Mouse (Mus musculus) neural tube, embryonic 13.5 days (tissue): ENCODE data around the gene Tspo2. TPM values are rescaled to one million over a fixed set of nuclear protein-coding genes. Genes with fewer than 3 reads are reported as not detected.

Experiments used
- ATAC-seq: fragments of 200-750 bp; cut with Nextera tagmentation; 2 replicates; pipeline ENCODE4 v1.8.0; 2017; ENCODE audit warnings: low read depth, mild to moderate bottlenecking, moderate TSS enrichment, moderate library complexity
- H3K27ac ChIP-seq: fragments of 300-500 bp; sonication (generic); replicated peaks from 2 replicates; pipeline ENCODE4 v1.5.1; 2015; ENCODE audit warnings: moderate library complexity, mild to moderate bottlenecking, inconsistent platforms
- H3K27me3 ChIP-seq: fragments of 300-500 bp; sonication (generic); 2 replicates; pipeline ENCODE4 v1.6.1; 2015; ENCODE audit warnings: mild to moderate bottlenecking, inconsistent platforms
- H3K36me3 ChIP-seq: fragments of 300-500 bp; sonication (generic); 2 replicates; pipeline ENCODE4 v1.6.1; 2015; ENCODE audit warnings: mild to moderate bottlenecking, inconsistent platforms
- H3K4me1 ChIP-seq: fragments of 300-500 bp; sonication (generic); replicated peaks from 2 replicates; pipeline ENCODE4 v1.6.1; 2015; ENCODE audit warnings: inconsistent platforms
- H3K4me2 ChIP-seq: fragments of 300-500 bp; sonication (generic); 2 replicates; pipeline ENCODE4 v1.6.1; 2015; ENCODE audit warnings: inconsistent platforms, mild to moderate bottlenecking, moderate library complexity
- H3K4me3 ChIP-seq: fragments of 300-500 bp; sonication (generic); 2 replicates; pipeline ENCODE4 v1.5.1; 2015; ENCODE audit warnings: mild to moderate bottlenecking, inconsistent platforms
- H3K9ac ChIP-seq: fragments of 300-500 bp; sonication (generic); 2 replicates; pipeline ENCODE4 v1.6.1; 2015; ENCODE audit warnings: moderate library complexity, mild to moderate bottlenecking, inconsistent platforms
- H3K9me3 ChIP-seq: fragments of 300-500 bp; sonication (generic); 2 replicates; pipeline ENCODE4 v1.6.1; 2016; ENCODE audit warnings: inconsistent platforms
- WGBS: fragments of 180-500 bp; shearing (Covaris S2); methylation state at CpG from one replicate; pipeline ENCODE4 v1.1.7; 2015; 5-methylcytosine and 5-hydroxymethylcytosine counted together
- polyA plus RNA-seq: library from polyadenylated mRNA; unstranded; fragments of >200 nt; fragmentation: Nextera tagmentation; extraction: Ambion mirVana; gene quantifications from 2 replicates; pipeline ENCODE4 v1.2.1, GENCODE M21; 2015

The Tspo2 gene
- polyA plus RNA-seq, 1 experiment from 2014 or later = 0.47 TPM

- peak overlapping the region; percentile 26; the same call in 1 of the 2 replicates for H3K9ac ChIP-seq
- no peaks in the 10 kb centered on the region for H3K9me3 ChIP-seq
- peak overlapping the region; percentile 22; the same call in 1 of the 2 replicates for H3K4me3 ChIP-seq
- no peaks in the 10 kb centered on the region for H3K36me3 ChIP-seq
- no peak overlapping the region for H3K27ac ChIP-seq
- peak; percentile 82 for ATAC-seq
- peaks cover 11% of the 10 kb centered on the region; the same call in 1 of the 2 replicates for H3K4me1 ChIP-seq
- H3K27me3 ChIP-seq = peaks cover 13% of the 10 kb centered on the region
- 11% methylated on average over 22 of the region's 22 CpGs for WGBS
- H3K4me2 ChIP-seq = peak overlapping the region; percentile 44
Measured at GRCm38 (mm10) chr17:48467395-48468231, 16.3 kb upstream of the Tspo2 start.

GRCm38 (mm10) chr17:48466769-48467394, 15.6 kb upstream of the Tspo2 start:
- 51% methylated on average over 22 of the region's 22 CpGs for WGBS
- peak overlapping the region; percentile 22 for H3K4me3 ChIP-seq
- peak overlapping the region; percentile 26; the same call in 1 of the 2 replicates for H3K9ac ChIP-seq

GRCm38 (mm10) chr17:48463391-48463790, 12.1 kb upstream of the Tspo2 start:
- Histone ChIP-seq H3K4me1 (peaks cover 11% of the 10 kb centered on the region; the same call in 1 of the 2 replicates), H3K4me3 (no peak overlapping the region), H3K9ac (no peak overlapping the region), H3K36me3 (no peaks in the 10 kb centered on the region), H3K27ac (no peak overlapping the region), H3K27me3 (peaks cover 13% of the 10 kb centered on the region), H3K9me3 (no peaks in the 10 kb centered on the region), H3K4me2 (no peak overlapping the region)
- no peak for ATAC-seq
- 93% methylated on average over 4 of the region's 4 CpGs for WGBS

More at GRCm38 (mm10) chr17:48466769-48467394, 15.6 kb upstream of the Tspo2 start:
- peak; percentile 62; the same call in 1 of the 2 replicates for ATAC-seq
- no peaks in the 10 kb centered on the region for H3K36me3 ChIP-seq
- peaks cover 13% of the 10 kb centered on the region for H3K27me3 ChIP-seq
- H3K9me3 ChIP-seq = no peaks in the 10 kb centered on the region
- no peak overlapping the region for H3K27ac ChIP-seq
- H3K4me1 ChIP-seq = peaks cover 11% of the 10 kb centered on the region; the same call in 1 of the 2 replicates
- peak overlapping the region; percentile 44 for H3K4me2 ChIP-seq

- no peak for ATAC-seq
- Histone ChIP-seq H3K9me3 (no peaks in the 10 kb centered on the region), H3K4me1 (peaks cover 4% of the 10 kb centered on the region; the same call in 1 of the 2 replicates), H3K9ac (no peak overlapping the region), H3K4me2 (no peak overlapping the region), H3K36me3 (no peaks in the 10 kb centered on the region), H3K4me3 (no peak overlapping the region), H3K27ac (no peak overlapping the region), H3K27me3 (peaks cover 9% of the 10 kb centered on the region)
- 96% methylated on average over 13 of the region's 13 CpGs for WGBS
Measured at GRCm38 (mm10) chr17:48462096-48462495, 10.8 kb upstream of the Tspo2 start.

GRCm38 (mm10) chr17:48457971-48458653, 6.8 kb upstream of the Tspo2 start:
- no peak for ATAC-seq
- Histone ChIP-seq H3K9me3 (no peaks in the 10 kb centered on the region), H3K4me1 (no peaks in the 10 kb centered on the region), H3K27ac (no peak overlapping the region), H3K36me3 (no peaks in the 10 kb centered on the region), H3K4me3 (no peak overlapping the region), H3K9ac (no peak overlapping the region), H3K4me2 (no peak overlapping the region), H3K27me3 (no peaks in the 10 kb centered on the region)
- 89% methylated on average over 13 of the region's 13 CpGs for WGBS

GRCm38 (mm10) chr17:48455955-48456354, 4.6 kb upstream of the Tspo2 start:
- Histone ChIP-seq H3K27me3 (no peaks in the 10 kb centered on the region), H3K9ac (no peak overlapping the region), H3K4me2 (no peak overlapping the region), H3K9me3 (no peaks in the 10 kb centered on the region), H3K36me3 (no peaks in the 10 kb centered on the region), H3K4me3 (no peak overlapping the region), H3K4me1 (0 out of 2 replicates have a peak, but pooled peaks cover 8% of the 10 kb centered on the region), H3K27ac (no peak overlapping the region)
- 81% methylated on average over 2 of the region's 2 CpGs for WGBS
- ATAC-seq = no peak

GRCm38 (mm10) chr17:48454688-48455087, 3.4 kb upstream of the Tspo2 start, which contains the start of gene Unc5cl:
TSS of gene Unc5cl (plus strand) at chr17:48454901.
- no peaks in the 10 kb centered on the region for H3K27me3 ChIP-seq
- ATAC-seq = no peak
- H3K4me2 ChIP-seq = no peak within 1 kb of the TSS
- H3K4me1 ChIP-seq = 0 out of 2 replicates have a peak, but pooled peaks cover 8% of the 10 kb centered on the region
- no peak within 1 kb of the TSS for H3K4me3 ChIP-seq
- H3K27ac ChIP-seq = no peak within 1 kb of the TSS
- H3K36me3 ChIP-seq = no peaks in the 10 kb centered on the region
- H3K9me3 ChIP-seq = no peaks in the 10 kb centered on the region
- 64% methylated on average over 11 of the region's 11 CpGs for WGBS
- H3K9ac ChIP-seq = no peak within 1 kb of the TSS

GRCm38 (mm10) chr17:48454190-48454589, 2.9 kb upstream of the Tspo2 start:
- ATAC-seq = no peak
- 62% methylated on average over 7 of the region's 7 CpGs for WGBS
- no peak overlapping the region for H3K4me3 ChIP-seq
- no peak overlapping the region for H3K4me2 ChIP-seq
- no peak overlapping the region for H3K27ac ChIP-seq
- no peaks in the 10 kb centered on the region for H3K9me3 ChIP-seq
- H3K9ac ChIP-seq = no peak overlapping the region
- H3K27me3 ChIP-seq = no peaks in the 10 kb centered on the region
- no peaks in the 10 kb centered on the region for H3K36me3 ChIP-seq
- H3K4me1 ChIP-seq = 0 out of 2 replicates have a peak, but pooled peaks cover 8% of the 10 kb centered on the region

GRCm38 (mm10) chr17:48453489-48453888, 2.2 kb upstream of the Tspo2 start:
- 78% methylated on average over 7 of the region's 7 CpGs for WGBS
- H3K9ac ChIP-seq = no peak overlapping the region
- ATAC-seq = no peak
- H3K27me3 ChIP-seq = no peaks in the 10 kb centered on the region
- no peak overlapping the region for H3K4me3 ChIP-seq
- H3K27ac ChIP-seq = no peak overlapping the region
- H3K36me3 ChIP-seq = no peaks in the 10 kb centered on the region
- H3K9me3 ChIP-seq = no peaks in the 10 kb centered on the region
- H3K4me2 ChIP-seq = no peak overlapping the region
- H3K4me1 ChIP-seq = 0 out of 2 replicates have a peak, but pooled peaks cover 8% of the 10 kb centered on the region

GRCm38 (mm10) chr17:48451753-48452444, 577 bp upstream of the Tspo2 start:
- Histone ChIP-seq H3K27me3 (no peaks in the 10 kb centered on the region), H3K27ac (no peak overlapping the region), H3K4me3 (no peak overlapping the region), H3K9ac (no peak overlapping the region), H3K4me2 (no peak overlapping the region), H3K9me3 (no peaks in the 10 kb centered on the region), H3K36me3 (no peaks in the 10 kb centered on the region), H3K4me1 (0 out of 2 replicates have a peak, but pooled peaks cover 8% of the 10 kb centered on the region)
- ATAC-seq = no peak
- WGBS = 71% methylated on average over 9 of the region's 9 CpGs

- WGBS = 74% methylated on average over 13 of the region's 13 CpGs
- ATAC-seq = no peak
- Histone ChIP-seq H3K9ac (no peak overlapping the region), H3K9me3 (no peaks in the 10 kb centered on the region), H3K27me3 (no peaks in the 10 kb centered on the region), H3K4me2 (no peak overlapping the region), H3K4me3 (no peak overlapping the region), H3K27ac (no peak overlapping the region), H3K36me3 (no peaks in the 10 kb centered on the region), H3K4me1 (0 out of 2 replicates have a peak, but pooled peaks cover 8% of the 10 kb centered on the region)
Measured at GRCm38 (mm10) chr17:48450666-48451352, 513 bp downstream of the Tspo2 start.
